Mouse (Mus musculus): ENCODE data around the gene Kat6b. TPM values are rescaled to one million over a fixed set of nuclear protein-coding genes. Genes with fewer than 3 reads are reported as not detected.
"Not testable (repeated sequence)": the region's sequence is repeated elsewhere in the genome, so short reads cannot be mapped to it uniquely, and the experiment has no call there.

The Kat6b gene
- total RNA-seq, 2 experiments from 2014 or later = 6.3 to 12.7 TPM

DNA sequence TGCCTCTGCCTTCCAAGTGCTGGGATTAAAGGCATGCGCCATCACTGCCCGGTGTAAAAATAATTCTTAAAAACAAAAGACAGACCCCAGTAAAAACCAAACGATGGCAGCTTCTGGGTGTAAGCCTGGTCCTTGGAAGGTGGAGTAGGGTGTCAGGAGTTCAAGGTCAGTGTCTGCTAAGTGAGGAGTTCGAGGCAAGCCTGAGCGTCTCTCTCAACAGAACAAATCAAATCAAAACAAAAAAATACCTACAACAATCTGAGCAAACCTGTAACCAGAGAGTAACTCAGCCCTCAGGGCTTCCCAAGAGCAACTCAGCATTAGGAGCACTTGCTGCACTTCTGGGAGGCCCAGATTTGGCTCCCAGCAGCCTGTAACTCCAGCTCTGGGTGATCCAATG is 1.0 kb upstream of the Kat6b start:
- no peak for ATAC-seq (replicated peaks; ENCODE audit: poor library complexity, severe bottlenecking)

DNA sequence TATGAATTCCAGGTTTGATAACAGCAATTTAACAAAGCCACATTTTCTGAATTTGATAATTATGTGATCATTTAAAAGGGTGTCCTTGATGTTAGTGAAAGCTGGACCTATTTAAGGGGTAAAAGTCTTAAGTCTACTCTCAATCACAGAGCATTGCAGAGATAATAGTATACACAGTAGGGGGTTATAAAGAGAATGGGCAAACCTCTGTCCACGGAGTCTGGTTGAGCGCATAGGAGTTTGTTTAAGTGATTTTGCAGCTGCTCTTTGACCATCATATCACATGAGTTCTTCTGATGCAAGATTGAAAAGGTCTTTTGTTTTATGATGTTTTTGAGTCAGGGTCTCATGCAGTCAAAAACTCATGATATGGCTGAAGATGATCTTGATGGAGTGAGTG is 3.0 kb downstream of the Kat6b start:
- no peak for ATAC-seq (replicated peaks; ENCODE audit: poor library complexity, severe bottlenecking)

DNA sequence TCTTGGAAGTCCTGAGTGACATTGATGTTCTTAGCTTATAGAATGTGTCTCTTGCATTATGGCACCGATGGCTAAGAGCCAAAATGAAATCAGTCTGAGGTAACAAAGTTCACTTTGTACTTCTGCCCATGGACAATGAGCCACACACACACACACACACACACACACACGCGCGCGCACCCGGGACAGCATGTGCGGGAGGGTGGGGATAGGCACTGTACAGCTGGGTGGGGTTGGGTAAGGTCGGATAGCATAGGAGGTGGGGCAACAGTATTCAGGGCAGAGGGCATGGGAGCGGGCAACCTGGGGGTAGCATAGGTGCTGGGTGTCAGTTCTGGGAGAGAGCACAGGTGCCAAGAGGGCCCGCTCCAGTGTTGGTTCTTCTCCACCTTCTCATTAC is 3.5 kb downstream of the Kat6b start:
- ATAC-seq (replicated peaks; ENCODE audit: poor library complexity, severe bottlenecking) = no peak

DNA sequence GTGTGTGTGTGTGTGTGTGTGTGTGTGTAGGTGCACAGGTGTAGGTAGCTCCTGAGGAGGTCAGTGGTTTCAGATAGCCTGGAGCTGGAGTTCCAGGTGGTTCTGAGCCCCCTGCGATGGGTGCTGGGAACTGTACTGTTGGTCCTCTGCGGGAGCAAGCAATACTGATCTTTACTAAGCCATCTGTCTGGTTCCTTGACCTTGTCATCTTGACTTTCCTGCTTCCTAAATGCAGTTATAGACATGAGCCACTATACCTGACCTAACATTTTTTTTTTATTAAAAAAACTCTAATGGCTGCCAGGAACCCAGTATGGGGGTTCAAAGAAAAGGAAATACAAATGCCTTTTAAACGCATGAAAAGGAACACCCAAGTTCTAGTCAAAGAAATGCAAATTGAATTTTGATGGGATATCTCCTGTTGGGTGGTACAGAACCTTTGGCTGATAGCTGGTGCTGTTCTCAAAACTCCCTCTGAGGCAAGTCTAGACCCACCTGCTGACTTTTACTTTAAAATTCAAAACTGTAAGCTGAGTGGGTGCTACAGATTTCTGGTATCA is 4.8 kb downstream of the Kat6b start:
- ATAC-seq (replicated peaks; ENCODE audit: poor library complexity, severe bottlenecking) = no peak

DNA sequence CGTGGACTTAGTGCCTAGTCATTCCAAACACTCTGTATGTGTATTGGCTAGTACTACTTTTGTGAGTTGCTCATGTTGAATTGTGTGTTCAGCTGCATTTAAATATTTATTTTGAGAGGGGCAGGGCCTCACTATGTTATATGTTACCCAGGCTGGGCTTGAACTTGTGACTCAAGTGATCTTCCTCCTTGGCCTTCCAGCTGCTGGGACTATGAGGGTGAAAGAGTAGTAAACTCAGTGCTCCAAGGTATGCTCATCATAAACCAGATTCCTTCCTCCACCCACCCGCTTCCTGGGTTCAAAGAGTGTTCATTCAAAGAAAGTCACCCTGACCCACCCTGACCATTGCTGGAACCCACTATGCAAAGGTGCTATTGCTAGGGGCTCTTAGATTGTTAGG is 5.9 kb downstream of the Kat6b start:
- not testable (repeated sequence) for ATAC-seq (replicated peaks; ENCODE audit: poor library complexity, severe bottlenecking)

DNA sequence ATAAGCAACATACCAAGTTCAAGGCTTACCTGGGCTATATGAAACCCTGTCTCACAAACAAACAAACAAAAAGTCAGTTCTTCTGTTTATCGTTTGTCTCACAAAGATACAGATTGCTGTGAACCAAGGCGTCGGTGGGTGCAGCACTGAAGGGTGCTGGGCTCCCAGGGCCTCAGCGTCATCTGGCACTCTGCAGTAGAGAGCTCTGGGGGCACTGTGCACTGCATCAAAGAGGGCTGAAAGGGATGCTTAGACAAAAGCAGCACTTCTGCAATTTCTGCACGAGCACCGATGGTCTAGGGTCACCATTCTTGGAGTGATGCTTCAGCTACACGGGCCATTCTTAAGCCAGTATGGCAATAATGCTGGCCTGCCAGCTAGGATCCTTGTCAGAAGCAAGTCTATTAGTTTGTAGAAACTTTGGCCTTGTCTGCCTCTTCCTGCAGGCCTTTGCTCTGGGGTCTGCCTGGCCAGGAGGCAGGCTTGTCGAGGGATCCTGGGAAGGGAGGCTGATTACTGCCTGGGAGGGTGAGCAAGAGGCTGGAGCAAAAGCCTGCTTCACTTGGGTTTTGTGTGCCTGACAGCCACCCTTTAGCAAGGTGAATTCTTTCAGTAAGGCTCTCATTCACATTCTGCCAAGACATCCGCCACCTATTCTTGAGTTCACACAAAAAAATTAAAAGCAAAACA is 7.3 kb downstream of the Kat6b start:
- not testable (repeated sequence) for ATAC-seq (replicated peaks; ENCODE audit: poor library complexity, severe bottlenecking)

DNA sequence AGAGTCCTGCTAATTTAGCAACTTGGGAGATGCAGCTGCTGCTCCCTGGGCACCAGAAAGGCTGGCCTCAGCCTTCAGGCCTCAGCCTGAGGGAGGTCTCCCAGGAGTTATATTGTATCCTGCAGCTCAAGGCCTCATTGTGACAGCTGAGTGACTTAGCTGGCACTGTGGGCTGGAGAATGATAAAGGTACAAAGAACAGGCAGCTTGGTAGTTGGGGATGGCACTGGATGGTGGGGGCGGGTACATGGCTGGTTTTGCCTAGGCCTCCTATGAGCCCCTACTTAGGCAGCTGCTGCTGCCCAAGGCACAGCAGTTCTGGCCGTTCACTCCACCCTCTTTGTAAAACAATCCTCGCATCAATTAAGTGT is 7.9 kb downstream of the Kat6b start:
- ATAC-seq (replicated peaks; ENCODE audit: poor library complexity, severe bottlenecking) = no peak

DNA sequence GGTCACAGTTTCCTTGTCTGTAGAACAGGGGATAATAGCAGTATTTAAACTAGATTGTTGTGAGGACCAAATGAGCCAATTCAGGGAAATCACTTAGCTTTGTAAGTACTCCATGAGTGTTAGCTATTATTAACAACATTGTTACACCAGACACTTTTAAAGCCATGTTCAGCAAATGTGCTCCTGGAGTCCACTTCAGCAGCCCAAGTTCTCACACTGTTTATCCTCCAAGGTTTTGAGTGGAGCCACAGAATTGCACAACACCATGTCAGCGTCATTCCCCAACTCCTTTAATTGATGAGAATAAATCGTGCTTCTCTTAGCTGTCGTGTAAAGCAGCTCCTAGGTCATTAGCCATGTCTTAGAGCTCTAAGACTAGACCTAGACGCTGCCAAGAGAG is 8.9 kb downstream of the Kat6b start:
- ATAC-seq (replicated peaks; ENCODE audit: poor library complexity, severe bottlenecking) = no peak

DNA sequence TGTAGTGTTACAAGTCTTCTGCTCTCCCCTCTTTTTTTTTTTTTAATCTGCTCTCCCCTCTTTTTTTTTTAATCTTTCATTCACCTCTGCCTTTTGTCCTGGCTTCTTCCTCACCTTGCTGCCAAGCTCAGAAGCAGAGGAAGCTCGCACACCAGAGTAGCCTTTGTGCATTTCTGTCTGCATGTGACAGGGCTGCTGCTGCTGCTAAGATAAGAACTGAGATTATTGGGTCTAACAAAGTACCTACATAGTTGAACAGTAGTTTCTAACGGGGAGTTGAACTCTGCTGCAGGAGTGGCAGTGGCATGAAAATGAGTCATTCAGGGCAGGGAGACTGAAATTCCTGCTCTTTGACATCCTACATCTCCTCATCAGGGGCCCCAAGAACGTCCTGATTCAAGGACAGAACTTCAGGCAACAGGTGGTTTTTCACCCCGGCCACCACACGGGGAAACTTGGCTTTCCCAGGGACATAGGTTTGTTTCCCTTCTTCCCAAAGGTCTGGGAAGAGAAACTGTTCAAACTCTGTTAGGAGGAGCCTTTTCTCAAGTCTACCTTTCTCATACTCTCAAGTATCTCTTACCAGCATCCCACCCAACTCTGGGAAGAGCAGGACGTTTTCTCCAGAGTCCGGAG is 17.2 kb downstream of the Kat6b start:
- no peak for ATAC-seq (replicated peaks; ENCODE audit: poor library complexity, severe bottlenecking)

DNA sequence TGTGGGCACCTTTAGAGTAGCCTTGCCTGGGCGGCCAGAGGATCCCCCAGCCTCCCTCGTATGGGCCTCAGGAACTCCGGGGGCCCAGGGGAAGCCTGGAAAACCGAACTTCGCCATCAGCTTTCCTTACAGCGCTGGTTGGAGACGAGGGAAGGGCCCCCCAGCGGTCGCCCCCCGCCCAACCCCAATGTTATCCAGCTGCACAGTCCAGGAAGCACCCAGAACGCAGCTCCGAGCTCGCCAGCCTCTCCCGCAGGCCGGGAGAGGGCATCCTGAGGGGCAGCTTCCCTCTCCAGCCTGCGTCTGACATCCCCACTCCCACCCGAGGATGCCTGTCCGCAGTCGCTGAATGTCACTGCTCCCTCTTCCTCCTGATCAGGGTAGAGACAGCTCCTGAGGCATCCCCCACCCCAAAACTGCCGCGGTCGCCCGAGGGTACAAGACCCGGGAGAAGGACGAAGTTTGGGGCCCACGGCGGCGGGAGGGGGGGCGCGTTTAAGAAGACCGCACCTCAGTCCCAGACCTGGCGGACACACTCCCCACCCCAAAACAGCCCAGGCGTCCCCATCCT is 17.9 kb downstream of the Kat6b start:
- no peak for ATAC-seq (replicated peaks; ENCODE audit: poor library complexity, severe bottlenecking)

DNA sequence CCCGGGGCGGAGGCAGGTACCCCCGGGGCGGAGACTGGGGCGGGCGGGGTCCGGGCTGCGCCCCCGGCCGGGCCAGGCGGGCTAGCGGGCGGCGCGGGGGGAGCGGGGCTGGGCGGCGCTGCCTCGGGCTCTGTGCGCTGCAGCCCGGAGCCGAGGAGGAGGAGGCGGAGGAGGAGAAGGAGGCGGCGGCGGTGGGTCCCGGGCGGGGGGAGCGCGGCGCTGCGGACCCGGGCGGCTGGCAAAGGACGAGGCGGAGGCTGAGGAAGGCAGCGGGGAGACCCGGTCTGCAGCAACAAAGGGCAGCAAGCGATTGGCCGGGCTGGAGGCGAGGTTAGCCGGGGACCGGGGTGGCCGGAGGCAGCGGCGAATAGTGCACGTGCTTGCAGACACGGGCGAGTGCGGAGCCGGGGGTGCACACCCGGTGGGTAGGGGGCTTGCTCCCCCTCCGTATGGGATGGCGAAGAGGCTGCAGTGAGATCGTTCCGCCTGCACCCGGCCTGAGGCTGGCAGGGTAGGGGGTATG is 18.5 kb downstream of the Kat6b start:
- ATAC-seq (replicated peaks; ENCODE audit: poor library complexity, severe bottlenecking) = peak; percentile 3

DNA sequence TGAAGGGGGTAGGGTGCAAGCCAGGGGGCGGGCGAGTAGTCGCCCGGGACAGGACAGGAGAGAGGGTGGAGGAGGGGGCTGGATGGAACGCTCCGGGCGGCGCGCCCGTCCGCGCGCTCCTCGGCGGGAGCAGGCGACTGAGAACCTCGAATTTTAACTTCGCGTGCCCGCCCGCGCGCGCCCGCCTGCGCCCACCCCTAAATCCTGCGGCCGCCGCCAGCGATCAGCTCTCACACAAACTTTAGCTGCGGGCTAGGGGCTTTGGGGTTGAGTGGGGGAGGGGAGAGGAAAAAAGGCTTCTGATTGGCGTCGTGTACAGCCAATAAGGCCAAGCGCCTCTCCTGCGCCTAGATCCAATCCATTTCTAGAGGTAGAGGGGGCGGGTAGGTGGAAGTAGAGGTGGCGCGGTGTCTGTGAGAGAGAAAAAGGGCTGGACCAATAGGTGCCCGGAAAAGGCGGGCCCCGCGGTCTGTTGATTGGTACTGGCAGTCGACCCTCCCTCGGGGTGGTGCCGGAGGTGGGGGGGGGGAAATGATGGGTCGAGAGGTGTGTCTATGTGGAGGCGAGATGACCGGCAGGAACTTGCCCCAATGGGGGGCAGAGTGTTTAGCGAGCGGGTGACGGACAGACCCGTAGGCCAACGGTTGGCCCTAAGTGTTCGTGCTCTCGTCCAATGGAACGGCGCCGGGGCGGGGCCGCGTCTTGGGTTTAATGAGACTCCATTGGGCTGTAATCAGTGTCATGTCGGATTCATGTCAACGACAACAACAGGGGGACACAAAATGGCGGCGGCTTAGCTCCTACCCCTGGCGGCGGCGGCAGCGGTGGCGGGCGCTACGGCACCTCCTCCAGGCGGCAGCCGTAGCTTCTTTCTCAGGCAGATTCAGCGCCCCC is 19.2 kb downstream of the Kat6b start:
- peak; percentile 81 for ATAC-seq (replicated peaks; ENCODE audit: poor library complexity, severe bottlenecking)

DNA sequence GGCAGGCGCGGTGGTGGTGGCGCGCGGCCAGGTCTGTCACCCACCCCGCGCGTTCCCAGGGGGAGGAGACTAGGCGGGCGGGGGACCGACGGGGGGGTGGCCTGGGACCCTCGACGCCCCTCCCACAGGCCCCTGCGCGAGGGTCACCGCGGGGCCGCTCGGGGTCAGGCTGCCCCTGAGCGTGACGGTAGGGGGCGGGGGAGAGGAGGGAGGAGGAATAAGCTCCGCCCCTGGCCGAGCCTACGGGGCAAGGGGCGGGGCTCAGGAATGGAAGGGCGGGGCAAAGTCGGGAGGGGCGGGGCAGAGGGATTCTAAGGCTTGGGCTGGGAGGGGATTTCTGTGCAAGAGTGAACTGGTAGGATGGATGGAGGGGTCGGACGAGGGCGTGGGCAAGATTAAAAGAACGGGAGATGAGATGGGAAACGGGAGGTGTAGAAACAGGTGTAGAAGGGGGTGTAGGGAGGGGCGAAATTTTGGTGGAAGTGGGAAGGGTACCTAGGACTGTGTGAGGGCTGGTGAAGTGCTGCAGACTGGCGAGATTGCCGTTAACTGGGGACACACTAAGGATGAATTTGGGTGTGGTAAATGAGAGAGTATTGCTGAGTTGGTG is 19.9 kb downstream of the Kat6b start:
- ATAC-seq (replicated peaks; ENCODE audit: poor library complexity, severe bottlenecking) = peak; percentile 67

DNA sequence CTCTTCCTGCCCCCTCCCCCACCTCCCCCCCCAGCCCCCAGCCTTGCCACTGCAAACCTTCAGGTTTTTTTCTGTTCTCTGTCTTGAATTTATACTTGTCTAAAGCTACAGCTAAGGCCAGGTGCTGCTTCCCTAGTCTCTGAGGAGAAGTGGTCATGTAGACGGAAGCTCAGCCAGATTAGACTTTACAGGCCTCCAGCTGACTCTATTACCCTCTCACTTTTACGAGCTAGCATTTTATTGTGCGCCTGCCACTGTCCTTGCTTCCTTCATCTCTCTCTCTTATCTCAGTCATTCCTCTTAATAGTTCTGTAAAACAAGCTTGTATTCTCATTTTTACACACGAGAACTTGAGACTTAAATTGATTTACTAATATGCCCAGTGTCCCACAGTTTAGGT is 23.8 kb downstream of the Kat6b start:
- no peak for ATAC-seq (replicated peaks; ENCODE audit: poor library complexity, severe bottlenecking)

DNA sequence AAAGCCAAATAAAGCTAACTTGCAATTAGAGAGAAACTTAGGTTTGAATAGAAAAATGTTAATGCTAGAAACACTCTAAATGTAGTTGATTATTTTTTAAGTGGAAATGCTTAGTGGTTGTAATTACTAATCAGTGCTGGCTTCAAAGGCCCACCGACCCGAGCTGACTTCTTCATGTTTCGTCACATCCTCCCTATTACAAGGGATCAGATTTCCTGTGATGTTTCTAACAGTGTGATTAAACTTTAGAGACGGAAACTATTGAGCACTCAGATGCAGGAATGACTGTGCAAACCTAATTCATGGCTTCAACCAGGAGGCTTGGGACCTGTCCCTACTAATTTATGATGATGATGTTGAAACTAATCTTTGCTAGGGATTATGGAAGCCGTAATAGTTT is 25.8 kb downstream of the Kat6b start:
- no peak for ATAC-seq (replicated peaks; ENCODE audit: poor library complexity, severe bottlenecking)

DNA sequence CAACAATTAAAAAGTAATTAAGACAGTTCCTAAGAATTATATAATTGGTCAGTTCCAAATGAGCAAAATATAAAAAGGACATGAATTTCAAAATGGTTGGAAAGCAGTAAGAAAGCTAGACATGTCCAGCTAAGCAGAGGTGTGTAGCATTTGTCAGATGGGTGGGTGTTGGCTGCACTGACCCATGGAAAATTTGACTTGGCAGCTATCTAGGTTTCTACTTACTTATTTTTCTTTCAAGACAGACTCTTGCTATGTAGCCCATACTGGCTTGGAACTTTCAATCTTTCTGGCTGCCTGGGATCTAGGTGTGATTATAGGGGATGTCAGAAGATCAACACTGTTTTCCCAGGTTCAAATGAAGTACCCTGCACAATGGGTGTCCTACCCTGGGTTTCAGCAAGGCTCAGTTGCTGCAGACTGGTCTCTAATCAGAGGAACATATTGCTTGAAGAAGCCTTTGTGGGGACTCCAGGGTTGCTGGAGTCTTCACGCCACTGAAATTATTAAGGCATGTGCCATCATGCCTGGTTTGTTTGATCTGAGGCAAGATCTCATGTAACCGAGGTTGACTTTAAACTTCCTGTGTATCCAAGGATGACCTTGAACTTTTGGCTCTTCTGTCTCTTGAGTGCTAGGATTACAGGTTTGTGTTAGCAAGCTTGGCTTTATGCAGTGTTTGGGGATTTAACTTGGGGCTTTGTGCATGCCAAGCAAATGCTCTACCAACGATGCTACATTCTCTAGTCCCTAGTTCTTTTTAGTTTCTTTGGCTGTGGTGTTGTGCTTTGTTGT is 28.1 kb downstream of the Kat6b start:
- no peak for ATAC-seq (replicated peaks; ENCODE audit: poor library complexity, severe bottlenecking)

DNA sequence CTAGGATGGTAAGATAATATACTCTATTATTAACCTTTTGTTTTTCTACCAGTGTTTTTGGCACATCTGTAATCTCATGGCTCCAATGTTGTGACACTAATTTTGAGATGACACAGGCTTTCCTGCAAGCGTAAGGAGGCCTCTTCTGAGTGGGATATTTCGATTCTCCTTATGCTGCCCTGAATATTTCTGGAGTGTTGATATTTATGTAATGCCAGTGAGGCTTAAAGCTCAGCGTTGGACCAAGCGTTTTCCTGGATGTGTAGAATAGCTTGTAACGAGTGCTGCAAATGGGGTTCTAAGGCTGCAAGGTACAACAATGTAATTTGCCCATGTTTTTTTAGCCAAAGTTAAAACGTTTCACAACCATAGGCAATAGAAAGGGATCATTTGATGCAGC is 30.2 kb downstream of the Kat6b start:
- no peak for ATAC-seq (replicated peaks; ENCODE audit: poor library complexity, severe bottlenecking)

DNA sequence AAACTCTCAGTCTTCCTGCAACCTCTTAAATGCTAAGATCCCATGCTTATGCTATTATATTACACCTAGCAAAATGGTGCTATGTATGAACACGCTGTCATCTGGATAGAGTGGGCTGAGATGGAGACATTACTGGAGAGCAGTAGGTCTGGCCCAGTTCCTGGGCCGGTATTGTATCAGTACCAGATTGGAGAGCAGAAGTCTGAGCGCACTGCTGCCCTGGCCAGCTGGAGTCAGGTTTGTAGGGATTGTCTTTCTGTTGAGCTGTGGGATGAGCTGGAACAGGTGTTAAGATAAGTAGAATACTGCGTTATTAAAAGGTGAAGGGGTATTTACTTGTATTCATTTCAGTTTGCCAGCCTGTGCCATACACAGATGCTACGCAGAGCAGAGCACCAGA is 34.3 kb downstream of the Kat6b start:
- no peak for ATAC-seq (replicated peaks; ENCODE audit: poor library complexity, severe bottlenecking)

DNA sequence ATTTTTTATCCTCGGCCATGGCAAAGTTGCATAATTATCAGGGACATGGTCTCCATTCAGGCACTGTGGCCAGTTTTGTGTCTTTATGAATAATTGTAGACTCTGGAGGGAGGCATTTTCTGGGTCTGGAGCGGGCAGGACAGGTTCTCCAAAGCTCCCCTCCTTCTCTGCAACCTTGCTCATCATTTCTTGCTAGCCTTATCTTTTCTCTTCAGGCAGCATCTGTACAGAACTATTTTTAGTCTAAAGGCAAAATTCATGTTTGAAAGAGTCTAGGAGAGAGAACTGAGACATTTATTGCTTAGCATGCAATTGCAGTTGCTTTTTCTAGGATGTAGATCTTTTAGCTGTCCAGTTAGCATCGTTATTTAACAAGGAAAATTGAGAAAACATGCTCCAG is 38.1 kb downstream of the Kat6b start:
- ATAC-seq (replicated peaks; ENCODE audit: poor library complexity, severe bottlenecking) = no peak
